ENCODE assay signal across 17 mouse cellular contexts in genomic region chr2:123401064-123401463, GRCm38 (mm10).
DNase-seq lines count a peak whose midpoint lies in the region; ATAC-seq and TF ChIP-seq lines count a peak whose summit lies in the region.
"Had no signal": no experiment of that assay in that cellular context is flagged by ENCODE, and none has a peak within 500 bp of the region (broad histone marks: within the 10 kb centered on the region; RNA-seq: fewer than 3 reads in every experiment).

No protein-coding gene starts in this region.

- H3K4me3 ChIP-seq in hindbrain, embryonic 16.5 days (ENCODE audit: low read length), result no peak overlapping the region
- no peak overlapping the region for H3K4me3 ChIP-seq in hindbrain, embryonic 11.5 days (ENCODE audit: low read depth, low read length)
- H3K4me3 ChIP-seq in neural tube, embryonic 13.5 days, result no peak overlapping the region
- H3K4me3 ChIP-seq in neural tube, embryonic 15.5 days (replicated peaks), result no peak overlapping the region
- H3K4me3 ChIP-seq in forebrain, embryonic 14.5 days (ENCODE audit: low read depth, low read length), result no peak overlapping the region
- H3K4me3 ChIP-seq in midbrain, postnatal 0 days (ENCODE audit: low read depth, low read length), result no peak overlapping the region
- H3K4me3 ChIP-seq: heart, embryonic 12.5 days had no signal

- no peak overlapping the region for H3K9ac ChIP-seq in hindbrain, embryonic 16.5 days (ENCODE audit: low read depth, low read length)
- no peak overlapping the region for H3K9ac ChIP-seq in hindbrain, embryonic 11.5 days (ENCODE audit: low read depth, low read length)
- no peak overlapping the region for H3K9ac ChIP-seq in neural tube, embryonic 13.5 days
- H3K9ac ChIP-seq in neural tube, embryonic 15.5 days (replicated peaks), result no peak overlapping the region
- H3K9ac ChIP-seq in forebrain, embryonic 14.5 days (ENCODE audit: low read length), result no peak overlapping the region
- H3K9ac ChIP-seq in midbrain, postnatal 0 days (replicated peaks; ENCODE audit: low read length, poor library complexity, severe bottlenecking), result no peak overlapping the region
- H3K9ac ChIP-seq: heart, embryonic 12.5 days had no signal

- DNase-seq in hindbrain, embryonic 11.5 days (ENCODE audit: low spot score), result no peak
- DNase-seq in forebrain, embryonic 14.5 days (ENCODE audit: low spot score), result peak; percentile 70
- peak; percentile 27 for DNase-seq in midbrain, postnatal 0 days (ENCODE audit: low spot score)
- DNase-seq in adrenal gland, postnatal 25 days, result no peak
- DNase-seq: cerebellum, postnatal 36 days; heart, adult 11 months; heart, postnatal 14 days; kidney, adult 8-10 months; kidney, postnatal 14 days; liver; lung, postnatal 10 days had no signal

- H3K4me2 ChIP-seq in hindbrain, embryonic 16.5 days (ENCODE audit: low read length), result no peak overlapping the region
- no peak overlapping the region for H3K4me2 ChIP-seq in hindbrain, embryonic 11.5 days (replicated peaks; ENCODE audit: low read depth, low read length)
- H3K4me2 ChIP-seq in neural tube, embryonic 13.5 days, result no peak overlapping the region
- no peak overlapping the region for H3K4me2 ChIP-seq in neural tube, embryonic 15.5 days
- H3K4me2 ChIP-seq in forebrain, embryonic 14.5 days (ENCODE audit: low read length), result no peak overlapping the region
- no peak overlapping the region for H3K4me2 ChIP-seq in midbrain, postnatal 0 days (ENCODE audit: low read depth, low read length, poor library complexity, severe bottlenecking)
- H3K4me2 ChIP-seq: heart, embryonic 12.5 days had no signal

- peak; percentile 56; the same call in 1 of the 2 replicates for ATAC-seq in hindbrain, embryonic 16.5 days
- no peak for ATAC-seq in hindbrain, embryonic 11.5 days (ENCODE audit: low FRiP score)
- ATAC-seq in neural tube, embryonic 13.5 days (ENCODE audit: low read depth), result peak; percentile 71; the same call in 1 of the 2 replicates
- ATAC-seq in neural tube, embryonic 15.5 days (ENCODE audit: low FRiP score), result no peak
- peak; percentile 72 for ATAC-seq in forebrain, embryonic 14.5 days
- ATAC-seq in midbrain, postnatal 0 days (ENCODE audit: low FRiP score), result no peak
- ATAC-seq: inflammation-experienced regulatory T-cells, adult 6 months had no signal

- no peak overlapping the region for H3K27ac ChIP-seq in hindbrain, embryonic 16.5 days (ENCODE audit: low read depth, low read length)
- no peak overlapping the region for H3K27ac ChIP-seq in hindbrain, embryonic 11.5 days (ENCODE audit: low read depth, low read length)
- H3K27ac ChIP-seq in neural tube, embryonic 13.5 days (replicated peaks), result no peak overlapping the region
- H3K27ac ChIP-seq in neural tube, embryonic 15.5 days (replicated peaks), result no peak overlapping the region
- H3K27ac ChIP-seq in forebrain, embryonic 14.5 days (ENCODE audit: low read depth, low read length), result no peak overlapping the region
- H3K27ac ChIP-seq in midbrain, postnatal 0 days (ENCODE audit: low read depth, low read length), result no peak overlapping the region
- H3K27ac ChIP-seq: stomach, postnatal 0 days had no signal

- no peaks in the 10 kb centered on the region for H3K36me3 ChIP-seq in hindbrain, embryonic 16.5 days (ENCODE audit: control insufficient read depth, insufficient read depth, low read length)
- H3K36me3 ChIP-seq in hindbrain, embryonic 11.5 days (ENCODE audit: control insufficient read depth, insufficient read depth, low read length), result no peaks in the 10 kb centered on the region
- H3K36me3 ChIP-seq in neural tube, embryonic 13.5 days, result no peaks in the 10 kb centered on the region
- no peaks in the 10 kb centered on the region for H3K36me3 ChIP-seq in neural tube, embryonic 15.5 days
- no peaks in the 10 kb centered on the region for H3K36me3 ChIP-seq in forebrain, embryonic 14.5 days (ENCODE audit: control insufficient read depth, insufficient read depth, low read length)
- no peaks in the 10 kb centered on the region for H3K36me3 ChIP-seq in midbrain, postnatal 0 days (ENCODE audit: insufficient read depth, low read length)
- H3K36me3 ChIP-seq: heart, embryonic 12.5 days had no signal

- H3K9me3 ChIP-seq in hindbrain, embryonic 16.5 days (ENCODE audit: control insufficient read depth, low read length), result no peaks in the 10 kb centered on the region
- no peaks in the 10 kb centered on the region for H3K9me3 ChIP-seq in hindbrain, embryonic 11.5 days (ENCODE audit: control insufficient read depth, low read length)
- H3K9me3 ChIP-seq in neural tube, embryonic 13.5 days, result no peaks in the 10 kb centered on the region
- no peaks in the 10 kb centered on the region for H3K9me3 ChIP-seq in neural tube, embryonic 15.5 days (replicated peaks)
- no peaks in the 10 kb centered on the region for H3K9me3 ChIP-seq in forebrain, embryonic 14.5 days (replicated peaks; ENCODE audit: control insufficient read depth, low read length)
- H3K9me3 ChIP-seq in midbrain, postnatal 0 days (ENCODE audit: low read length), result no peaks in the 10 kb centered on the region
- H3K9me3 ChIP-seq: heart, embryonic 12.5 days had no signal

- no peaks in the 10 kb centered on the region for H3K27me3 ChIP-seq in hindbrain, embryonic 16.5 days (replicated peaks; ENCODE audit: control insufficient read depth, insufficient read depth, low read length)
- no peaks in the 10 kb centered on the region for H3K27me3 ChIP-seq in hindbrain, embryonic 11.5 days (ENCODE audit: control insufficient read depth, insufficient read depth, low read length)
- H3K27me3 ChIP-seq in neural tube, embryonic 13.5 days, result no peaks in the 10 kb centered on the region
- no peaks in the 10 kb centered on the region for H3K27me3 ChIP-seq in neural tube, embryonic 15.5 days (replicated peaks)
- no peaks in the 10 kb centered on the region for H3K27me3 ChIP-seq in forebrain, embryonic 14.5 days (replicated peaks; ENCODE audit: control insufficient read depth, insufficient read depth, low read length)
- no peaks in the 10 kb centered on the region for H3K27me3 ChIP-seq in midbrain, postnatal 0 days (ENCODE audit: insufficient read depth, low read length)
- H3K27me3 ChIP-seq: heart, embryonic 12.5 days had no signal

- H3K4me1 ChIP-seq in hindbrain, embryonic 16.5 days (ENCODE audit: control insufficient read depth, insufficient read depth, low read depth, low read length), result no peaks in the 10 kb centered on the region
- H3K4me1 ChIP-seq in hindbrain, embryonic 11.5 days (replicated peaks; ENCODE audit: control insufficient read depth, insufficient read depth, low read length), result no peaks in the 10 kb centered on the region
- no peaks in the 10 kb centered on the region for H3K4me1 ChIP-seq in neural tube, embryonic 13.5 days (replicated peaks)
- no peaks in the 10 kb centered on the region for H3K4me1 ChIP-seq in neural tube, embryonic 15.5 days
- H3K4me1 ChIP-seq in forebrain, embryonic 14.5 days (ENCODE audit: control insufficient read depth, insufficient read depth, low read length), result no peaks in the 10 kb centered on the region
- H3K4me1 ChIP-seq in midbrain, postnatal 0 days (ENCODE audit: insufficient read depth, low read length), result no peaks in the 10 kb centered on the region
- H3K4me1 ChIP-seq: heart, embryonic 12.5 days had no signal

- no peak for TF ChIP-seq CTCF in midbrain, postnatal 0 days (IDR thresholded peaks at IDR 0.05)

Comparison
In these comparisons a context has a peak if more than half of its experiments do, and no peak if none do; other contexts are left out.
1. ATAC-seq: peak in hindbrain, embryonic 16.5 days (single experiment), neural tube, embryonic 13.5 days (single experiment) and forebrain, embryonic 14.5 days (single experiment); none in hindbrain, embryonic 11.5 days (single experiment), neural tube, embryonic 15.5 days (single experiment) and midbrain, postnatal 0 days (single experiment).
2. DNase-seq: peak in forebrain, embryonic 14.5 days (single experiment) and midbrain, postnatal 0 days (single experiment); none in hindbrain, embryonic 11.5 days (single experiment) and adrenal gland, postnatal 25 days (single experiment).